Mouse (Mus musculus) bone marrow macrophage, adult 2 months (primary cell): Measurements from ENCODE around the gene Cblb.

Experiments used
- CTCF ChIP-seq: IDR thresholded peaks from 2 replicates; pipeline ENCODE4 v1.5.1; 2012; ENCODE audit warnings: low read depth, mild to moderate bottlenecking, low read length, moderate library complexity
- POLR2A ChIP-seq: IDR thresholded peaks from 2 replicates; pipeline ENCODE4 v1.6.1; 2012; ENCODE audit warnings: mild to moderate bottlenecking, low read depth, low read length, borderline replicate concordance

DNA sequence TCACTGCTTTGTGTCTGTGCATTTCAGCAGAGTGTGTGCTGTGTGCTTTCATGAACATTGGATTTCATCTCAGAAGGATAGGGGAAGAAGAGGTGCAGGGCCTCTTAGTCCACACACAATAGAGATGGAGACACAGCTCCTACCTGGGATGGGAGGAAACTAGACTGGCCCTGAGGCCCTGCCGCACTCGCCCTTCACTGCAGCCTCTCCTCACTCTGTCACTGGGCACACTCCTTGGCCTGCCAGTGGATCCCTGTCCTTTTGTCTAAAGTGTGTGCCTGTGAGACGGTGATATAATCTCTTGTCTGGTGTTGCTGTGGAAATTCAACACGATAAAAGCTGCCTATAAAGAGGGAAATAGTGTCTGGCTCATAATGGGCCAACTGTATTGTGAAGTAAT is 88.0 kb downstream of the Cblb start:
- TF ChIP-seq POLR2A: no peak
- TF ChIP-seq CTCF: no peak
